Mouse (Mus musculus): Measurements from ENCODE around the gene Dnajb3. TPM values are rescaled to one million over a fixed set of nuclear protein-coding genes. Genes with fewer than 3 reads are reported as not detected.

Dnajb3 gene
- total and polyA plus RNA-seq, 3 experiments, result not detected

DNA sequence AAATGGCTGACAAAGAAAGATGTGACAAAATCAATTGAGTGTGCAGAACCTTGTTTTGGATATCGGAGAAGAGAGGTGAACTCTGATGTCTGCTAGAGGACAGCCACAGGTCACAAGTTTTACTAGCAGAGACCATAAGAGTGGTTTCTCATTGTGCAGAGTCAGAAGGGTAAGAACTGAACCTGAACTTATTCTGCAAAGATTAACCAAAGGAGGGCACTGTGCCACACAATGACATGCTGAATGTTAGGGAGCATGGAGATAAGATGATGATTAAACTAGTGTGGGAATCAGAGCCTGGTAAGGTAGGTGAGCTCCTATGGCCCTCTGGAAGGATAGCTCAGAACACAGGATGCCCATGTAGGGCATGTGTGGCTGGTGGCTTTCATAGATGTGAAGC lies 9.9 kb downstream of the Dnajb3 start:
- no peaks in the 10 kb centered on the region for H3K27me3 ChIP-seq (replicated peaks)
- H3K9ac ChIP-seq (ENCODE audit: insufficient read depth, low read depth), result no peak overlapping the region
- no peaks in the 10 kb centered on the region for H3K9me3 ChIP-seq (replicated peaks; ENCODE audit: low read length)
- no peaks in the 10 kb centered on the region for H3K79me2 ChIP-seq (replicated peaks; ENCODE audit: control insufficient read depth, extremely low read depth, insufficient read depth, poor library complexity, severe bottlenecking)
- dilution Hi-C loops (cut with MboI; ENCODE audit: extremely low pct_ligation_motif_present, extremely low pct_unique_long_range_greater_than_20kb, low sequenced_read_pairs), result no loop called here
- H3K36me3 ChIP-seq (replicated peaks in 1 of 2; ENCODE audit: control insufficient read depth in 1 of 2, insufficient read depth in 1 of 2, low read length in 1 of 2), result peaks cover 0 to 2% of the 10 kb centered on the region in 2 experiments
- no peak overlapping the region for H3K4me3 ChIP-seq (replicated peaks in 1 of 3; ENCODE audit: low read depth in 2 of 3, low read length in 2 of 3, poor library complexity in 1 of 3)
- TF ChIP-seq GABPA (IDR thresholded peaks at IDR 0.05; ENCODE audit: insufficient replicate concordance, low read depth, low read length) (no peak), RAD21 (IDR thresholded peaks at IDR 0.05; ENCODE audit: low read depth, low read length) (no peak), MAX (IDR thresholded peaks at IDR 0.05; ENCODE audit: low read length) (no peak), USF2 (conservative IDR thresholded peaks at IDR 0.05; ENCODE audit: low read depth, low read length) (no peak), UBTF (IDR thresholded peaks at IDR 0.05; ENCODE audit: low read depth, low read length) (no peak), NELFE (IDR thresholded peaks at IDR 0.05; ENCODE audit: low read depth, low read length) (no peak), ZKSCAN1 (IDR thresholded peaks at IDR 0.05; ENCODE audit: borderline replicate concordance, low read depth, low read length) (no peak), CHD1 (IDR thresholded peaks at IDR 0.05; ENCODE audit: low read depth, low read length) (no peak), MYC (IDR thresholded peaks at IDR 0.05; ENCODE audit: low read depth, low read length) (no peak), MAFK (IDR thresholded peaks at IDR 0.05; ENCODE audit: insufficient replicate concordance, low read length) (no peak), E2F4 (IDR thresholded peaks at IDR 0.05; ENCODE audit: insufficient replicate concordance, low read depth, low read length) (no peak), ELF1 (IDR thresholded peaks at IDR 0.05; ENCODE audit: low read depth, low read length) (no peak), TBP (conservative IDR thresholded peaks at IDR 0.05; ENCODE audit: low read depth, low read length) (no peak), PAX5 (IDR thresholded peaks at IDR 0.05; ENCODE audit: low read length) (no peak), KAT2A (IDR thresholded peaks at IDR 0.05; ENCODE audit: insufficient replicate concordance, low read length) (no peak), JUN (IDR thresholded peaks at IDR 0.05; ENCODE audit: insufficient read depth, low read depth, low read length) (no peak), MXI1 (IDR thresholded peaks at IDR 0.05; ENCODE audit: low read depth, low read length) (no peak), USF1 (IDR thresholded peaks at IDR 0.05; ENCODE audit: low read depth, low read length) (no peak), ETS1 (conservative IDR thresholded peaks at IDR 0.05; ENCODE audit: low read depth, low read length) (no peak), SMC3 (IDR thresholded peaks at IDR 0.05; ENCODE audit: low read depth, low read length) (no peak)
- peaks cover 0 to 18% of the 10 kb centered on the region in 2 experiments; a peak in 2 of 4 replicates for H3K4me1 ChIP-seq (ENCODE audit: control insufficient read depth in 1 of 2, insufficient read depth in 2 of 2)
- in situ Hi-C loops (cut with MboI; ENCODE audit: low pct_ligation_motif_present, low pct_unique_long_range_greater_than_20kb, low sequenced_read_pairs), result no loop called here
- no peak for DNase-seq (ENCODE audit: extremely low read depth)
- no peak overlapping the region for H3K27ac ChIP-seq (ENCODE audit: insufficient read depth, low read depth)
- H3K4me2 ChIP-seq (ENCODE audit: insufficient read depth, low read depth, poor library complexity, severe bottlenecking), result no peak overlapping the region

DNA sequence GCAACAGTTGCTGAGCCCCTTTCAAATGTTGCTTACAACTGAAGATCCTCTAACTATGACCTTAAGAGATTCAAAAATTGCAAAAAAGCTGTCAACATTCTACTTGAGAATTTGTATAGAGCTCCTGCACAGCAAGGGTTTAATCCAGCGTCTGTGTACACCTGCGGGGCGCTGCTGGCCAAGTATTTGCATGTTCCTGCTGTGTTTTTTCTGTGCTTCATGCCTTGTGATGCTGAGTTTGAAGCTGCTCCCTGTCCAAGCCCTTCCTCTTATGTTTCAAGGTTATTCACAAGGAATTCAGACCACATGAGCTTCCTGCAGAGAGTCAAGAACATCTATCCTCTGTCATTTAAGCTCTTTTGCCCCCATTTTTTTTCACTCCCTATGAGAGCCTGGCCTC lies 13.4 kb downstream of the Dnajb3 start:
- dilution Hi-C loops (cut with MboI; ENCODE audit: extremely low pct_ligation_motif_present, extremely low pct_unique_long_range_greater_than_20kb, low sequenced_read_pairs), result no loop called here
- no peak overlapping the region for H3K4me2 ChIP-seq (ENCODE audit: insufficient read depth, low read depth, poor library complexity, severe bottlenecking)
- 0 out of 4 replicates have a peak, but pooled peaks cover 0 to 7% of the 10 kb centered on the region in 2 experiments for H3K4me1 ChIP-seq (ENCODE audit: control insufficient read depth in 1 of 2, insufficient read depth in 2 of 2)
- H3K4me3 ChIP-seq (replicated peaks in 1 of 3; ENCODE audit: low read depth in 2 of 3, low read length in 2 of 3, poor library complexity in 1 of 3), result no peak overlapping the region
- TF ChIP-seq CHD2 (IDR thresholded peaks at IDR 0.05; ENCODE audit: low read length) (no peak), PAX5 (IDR thresholded peaks at IDR 0.05; ENCODE audit: low read length) (no peak)
- no peak for DNase-seq (ENCODE audit: extremely low read depth)
- in situ Hi-C loops (cut with MboI; ENCODE audit: low pct_ligation_motif_present, low pct_unique_long_range_greater_than_20kb, low sequenced_read_pairs), result no loop called here
- no peak overlapping the region for H3K9ac ChIP-seq (ENCODE audit: insufficient read depth, low read depth)
- no peaks in the 10 kb centered on the region for H3K27me3 ChIP-seq (replicated peaks)
- H3K27ac ChIP-seq (ENCODE audit: insufficient read depth, low read depth), result no peak overlapping the region
- H3K9me3 ChIP-seq (replicated peaks; ENCODE audit: low read length), result no peaks in the 10 kb centered on the region
- H3K36me3 ChIP-seq (replicated peaks in 1 of 2; ENCODE audit: control insufficient read depth in 1 of 2, insufficient read depth in 1 of 2, low read length in 1 of 2), result no peaks in the 10 kb centered on the region
- no peaks in the 10 kb centered on the region for H3K79me2 ChIP-seq (replicated peaks; ENCODE audit: control insufficient read depth, extremely low read depth, insufficient read depth, poor library complexity, severe bottlenecking)

All from CH12.LX (cell line).